Mouse (Mus musculus) kidney, adult 2 months (tissue): ENCODE measurements around the gene Cacna1d. TPM values are rescaled to one million over a fixed set of nuclear protein-coding genes. Genes with fewer than 3 reads are reported as not detected.

Experiments
- DNase-seq: peaks from one replicate; pipeline ENCODE4 v3.0.0; 2021
- H3K27ac ChIP-seq: fragments of 200-500 bp; 2 replicates; pipeline ENCODE4 v1.5.1; 2012; ENCODE audit warnings: low read depth, low read length, control low read depth, inconsistent platforms; ENCODE audit not compliant: insufficient read depth
- H3K27me3 ChIP-seq: fragments of 200-500 bp; replicated peaks from 2 replicates; pipeline ENCODE4 v1.6.1; 2012; ENCODE audit warnings: mild to moderate bottlenecking, moderate library complexity, low read length, inconsistent platforms; ENCODE audit not compliant: control insufficient read depth, insufficient read depth
- H3K36me3 ChIP-seq: fragments of 200-500 bp; 2 replicates; pipeline ENCODE4 v1.6.1; 2012; ENCODE audit warnings: mild to moderate bottlenecking, moderate library complexity, low read length, inconsistent platforms; ENCODE audit not compliant: control insufficient read depth, insufficient read depth
- H3K4me1 ChIP-seq: fragments of 200-500 bp; 2 replicates; pipeline ENCODE4 v1.6.1; 2011; ENCODE audit warnings: low read length; ENCODE audit not compliant: control insufficient read depth, insufficient read depth
- H3K4me3 ChIP-seq: fragments of 200-500 bp; 2 replicates; pipeline ENCODE4 v1.5.1; 2011; ENCODE audit warnings: mild to moderate bottlenecking, low read depth, low read length, control low read depth; ENCODE audit not compliant: insufficient read depth
- CTCF ChIP-seq: fragments of 200-500 bp; conservative IDR thresholded peaks from 2 replicates; pipeline ENCODE4 v1.5.1; 2011; ENCODE audit warnings: low read depth, mild to moderate bottlenecking, control low read depth, low read length, moderate library complexity, mixed read lengths; ENCODE audit not compliant: insufficient read depth, insufficient read length
- POLR2A ChIP-seq: fragments of 200-500 bp; IDR thresholded peaks from one replicate; pipeline ENCODE4 v1.6.1; 2011; ENCODE audit warnings: low read depth, low read length, control low read depth
- WGBS: fragments of 180-500 bp; shearing (Covaris S2); methylation state at CpG from one replicate; pipeline ENCODE4 v1.1.7; 2018; 5-methylcytosine and 5-hydroxymethylcytosine counted together
- polyA plus RNA-seq: library from polyadenylated mRNA; depleted of rRNA; stranded (reverse); fragments of >200 nt; gene quantifications from 2 replicates; pipeline ENCODE4 v1.2.3, GENCODE M21; 2012

The Cacna1d gene
- polyA plus RNA-seq, 1 experiment = 4.0 TPM

- 78% methylated on average over 10 of the region's 10 CpGs for WGBS
- TF ChIP-seq POLR2A (no peak), CTCF (no peak)
- Histone ChIP-seq H3K4me1 (peaks cover 13% of the 10 kb centered on the region), H3K27ac (no peak overlapping the region), H3K27me3 (no peaks in the 10 kb centered on the region), H3K4me3 (no peak overlapping the region), H3K36me3 (no peaks in the 10 kb centered on the region)
- DNase-seq = no peak
Observed at GRCm38 (mm10) chr14:30528392-30528791, 37.1 kb upstream of the Cacna1d start.

GRCm38 (mm10) chr14:30523356-30523755 lies 32.1 kb upstream of the Cacna1d start:
- TF ChIP-seq POLR2A = no peak
- TF ChIP-seq CTCF = no peak
- peaks cover 1% of the 10 kb centered on the region; the same call in 1 of the 2 replicates for H3K36me3 ChIP-seq
- H3K27ac ChIP-seq = no peak overlapping the region
- 89% methylated on average over 6 of the region's 6 CpGs for WGBS
- H3K27me3 ChIP-seq = no peaks in the 10 kb centered on the region
- no peak for DNase-seq
- no peaks in the 10 kb centered on the region for H3K4me1 ChIP-seq
- no peak overlapping the region for H3K4me3 ChIP-seq

- H3K4me1 ChIP-seq = no peaks in the 10 kb centered on the region
- no peaks in the 10 kb centered on the region for H3K27me3 ChIP-seq
- no peak overlapping the region for H3K27ac ChIP-seq
- H3K36me3 ChIP-seq = peaks cover 1% of the 10 kb centered on the region; the same call in 1 of the 2 replicates
- WGBS = 75% methylated on average over 5 of the region's 5 CpGs
- no peak overlapping the region for H3K4me3 ChIP-seq
- DNase-seq = no peak
- no peak for TF ChIP-seq CTCF
- TF ChIP-seq POLR2A = no peak
Observed at GRCm38 (mm10) chr14:30519323-30519722, 28.1 kb upstream of the Cacna1d start.

GRCm38 (mm10) chr14:30515931-30516723 lies 24.9 kb upstream of the Cacna1d start:
- TF ChIP-seq CTCF (peak; percentile 71), POLR2A (no peak)
- WGBS = 72% methylated on average over 13 of the region's 13 CpGs
- DNase-seq = peak; percentile 44
- Histone ChIP-seq H3K27ac (no peak overlapping the region), H3K4me1 (no peaks in the 10 kb centered on the region), H3K27me3 (no peaks in the 10 kb centered on the region), H3K4me3 (no peak overlapping the region), H3K36me3 (peaks cover 6% of the 10 kb centered on the region)

GRCm38 (mm10) chr14:30512896-30513295 lies 21.6 kb upstream of the Cacna1d start:
- H3K4me1 ChIP-seq = no peaks in the 10 kb centered on the region
- no peak overlapping the region for H3K4me3 ChIP-seq
- no peak for TF ChIP-seq CTCF
- TF ChIP-seq POLR2A = no peak
- no peak for DNase-seq
- no peaks in the 10 kb centered on the region for H3K27me3 ChIP-seq
- WGBS = 76% methylated on average over 5 of the region's 5 CpGs
- peaks cover 5% of the 10 kb centered on the region for H3K36me3 ChIP-seq
- H3K27ac ChIP-seq = no peak overlapping the region

GRCm38 (mm10) chr14:30510214-30510763 lies 19.0 kb upstream of the Cacna1d start:
- Histone ChIP-seq H3K4me1 (no peaks in the 10 kb centered on the region), H3K27ac (no peak overlapping the region), H3K36me3 (peaks cover 5% of the 10 kb centered on the region), H3K4me3 (no peak overlapping the region), H3K27me3 (no peaks in the 10 kb centered on the region)
- DNase-seq = no peak
- WGBS = 93% methylated on average over 6 of the region's 6 CpGs
- TF ChIP-seq POLR2A (no peak), CTCF (no peak)

GRCm38 (mm10) chr14:30504990-30505389 lies 13.7 kb upstream of the Cacna1d start:
- WGBS = 91% methylated on average over 5 of the region's 5 CpGs
- TF ChIP-seq POLR2A = no peak
- TF ChIP-seq CTCF = no peak
- no peaks in the 10 kb centered on the region for H3K27me3 ChIP-seq
- peaks cover 2% of the 10 kb centered on the region; the same call in 1 of the 2 replicates for H3K36me3 ChIP-seq
- DNase-seq = no peak
- H3K4me1 ChIP-seq = no peaks in the 10 kb centered on the region
- no peak overlapping the region for H3K27ac ChIP-seq
- no peak overlapping the region for H3K4me3 ChIP-seq
